Mouse (Mus musculus): ENCODE data around the gene H2al1c. TPM values are rescaled to one million over a fixed set of nuclear protein-coding genes. Genes with fewer than 3 reads are reported as not detected.
"Not testable (repeated sequence)": the region's sequence is repeated elsewhere in the genome, so short reads cannot be mapped to it uniquely, and the experiment has no call there.

Gene H2al1c
- polyA plus RNA-seq, 1 experiment from 2014 or later: not detected

- H3K4me1 ChIP-seq (ENCODE audit: control insufficient read depth, insufficient read depth, low read length); DNase-seq (ENCODE audit: low spot score); ATAC-seq (ENCODE audit: insufficient read depth, low FRiP score, low TSS enrichment); H3K4me2 ChIP-seq (ENCODE audit: low read depth); H3K9me3 ChIP-seq (ENCODE audit: control insufficient read depth, low read length); H3K27ac ChIP-seq (ENCODE audit: low read depth, low read length); H3K9ac ChIP-seq (ENCODE audit: low read length); H3K27me3 ChIP-seq (ENCODE audit: control insufficient read depth, insufficient read depth, low read length); H3K36me3 ChIP-seq (ENCODE audit: control insufficient read depth, insufficient read depth, low read length); H3K4me3 ChIP-seq (ENCODE audit: low read depth, low read length): not testable (repeated sequence)
- WGBS: no CpG with 5 or more reads among the region's 3 CpGs
Measured at GRCm38 (mm10) chrX:11298957-11299356, 6.5 kb upstream of the H2al1c start, which contains the start of gene H2al1a. Gene H2al1a, plus strand, starts transcription at chrX:11299257.

- H3K27ac ChIP-seq (ENCODE audit: low read depth, low read length); H3K9ac ChIP-seq (ENCODE audit: low read length); ATAC-seq (ENCODE audit: insufficient read depth, low FRiP score, low TSS enrichment); H3K4me2 ChIP-seq (ENCODE audit: low read depth); H3K27me3 ChIP-seq (ENCODE audit: control insufficient read depth, insufficient read depth, low read length); H3K4me1 ChIP-seq (ENCODE audit: control insufficient read depth, insufficient read depth, low read length); DNase-seq (ENCODE audit: low spot score); H3K4me3 ChIP-seq (ENCODE audit: low read depth, low read length); H3K36me3 ChIP-seq (ENCODE audit: control insufficient read depth, insufficient read depth, low read length); H3K9me3 ChIP-seq (ENCODE audit: control insufficient read depth, low read length): not testable (repeated sequence)
- WGBS: 88% methylated on average over 1 of the region's 3 CpGs
Measured at GRCm38 (mm10) chrX:11302132-11302531, 3.3 kb upstream of the H2al1c start, which contains the start of gene H2al1b. Gene H2al1b, plus strand, starts transcription at chrX:11302432.

GRCm38 (mm10) chrX:11308524-11308923 is 3.1 kb downstream of the H2al1c start, which contains the start of gene H2al1d:
Gene H2al1d, plus strand, starts transcription at chrX:11308824.
- H3K4me3 ChIP-seq (ENCODE audit: low read depth, low read length); H3K36me3 ChIP-seq (ENCODE audit: control insufficient read depth, insufficient read depth, low read length); H3K9ac ChIP-seq (ENCODE audit: low read length); H3K27ac ChIP-seq (ENCODE audit: low read depth, low read length); H3K9me3 ChIP-seq (ENCODE audit: control insufficient read depth, low read length); ATAC-seq (ENCODE audit: insufficient read depth, low FRiP score, low TSS enrichment); H3K27me3 ChIP-seq (ENCODE audit: control insufficient read depth, insufficient read depth, low read length); H3K4me2 ChIP-seq (ENCODE audit: low read depth); DNase-seq (ENCODE audit: low spot score); H3K4me1 ChIP-seq (ENCODE audit: control insufficient read depth, insufficient read depth, low read length): not testable (repeated sequence)
- WGBS: no CpG with 5 or more reads among the region's 6 CpGs

- H3K27me3 ChIP-seq (ENCODE audit: control insufficient read depth, insufficient read depth, low read length); DNase-seq (ENCODE audit: low spot score); H3K4me2 ChIP-seq (ENCODE audit: low read depth); H3K36me3 ChIP-seq (ENCODE audit: control insufficient read depth, insufficient read depth, low read length); ATAC-seq (ENCODE audit: insufficient read depth, low FRiP score, low TSS enrichment); H3K4me3 ChIP-seq (ENCODE audit: low read depth, low read length); H3K4me1 ChIP-seq (ENCODE audit: control insufficient read depth, insufficient read depth, low read length); H3K27ac ChIP-seq (ENCODE audit: low read depth, low read length); H3K9ac ChIP-seq (ENCODE audit: low read length); H3K9me3 ChIP-seq (ENCODE audit: control insufficient read depth, low read length): not testable (repeated sequence)
- no CpG with 5 or more reads among the region's 3 CpGs for WGBS
Measured at GRCm38 (mm10) chrX:11311634-11312033, 6.2 kb downstream of the H2al1c start, which contains the start of gene H2al1e. Gene H2al1e, plus strand, starts transcription at chrX:11311934.

- not testable (repeated sequence) for H3K4me1 ChIP-seq (ENCODE audit: control insufficient read depth, insufficient read depth, low read length); H3K27me3 ChIP-seq (ENCODE audit: control insufficient read depth, insufficient read depth, low read length); ATAC-seq (ENCODE audit: insufficient read depth, low FRiP score, low TSS enrichment); H3K9me3 ChIP-seq (ENCODE audit: control insufficient read depth, low read length); H3K27ac ChIP-seq (ENCODE audit: low read depth, low read length); H3K4me2 ChIP-seq (ENCODE audit: low read depth); H3K36me3 ChIP-seq (ENCODE audit: control insufficient read depth, insufficient read depth, low read length); H3K4me3 ChIP-seq (ENCODE audit: low read depth, low read length); DNase-seq (ENCODE audit: low spot score); H3K9ac ChIP-seq (ENCODE audit: low read length)
- WGBS: no CpG with 5 or more reads among the region's 6 CpGs
Measured at GRCm38 (mm10) chrX:11314858-11315257, 9.4 kb downstream of the H2al1c start, which contains the start of gene H2al1f. Gene H2al1f, plus strand, starts transcription at chrX:11315158.

GRCm38 (mm10) chrX:11317956-11318355 is 12.5 kb downstream of the H2al1c start, which contains the start of gene H2al1g:
Gene H2al1g, plus strand, starts transcription at chrX:11318256.
- not testable (repeated sequence) for H3K9ac ChIP-seq (ENCODE audit: low read length); DNase-seq (ENCODE audit: low spot score); H3K36me3 ChIP-seq (ENCODE audit: control insufficient read depth, insufficient read depth, low read length); H3K4me3 ChIP-seq (ENCODE audit: low read depth, low read length); H3K9me3 ChIP-seq (ENCODE audit: control insufficient read depth, low read length); H3K27ac ChIP-seq (ENCODE audit: low read depth, low read length); ATAC-seq (ENCODE audit: insufficient read depth, low FRiP score, low TSS enrichment); H3K4me2 ChIP-seq (ENCODE audit: low read depth); H3K27me3 ChIP-seq (ENCODE audit: control insufficient read depth, insufficient read depth, low read length); H3K4me1 ChIP-seq (ENCODE audit: control insufficient read depth, insufficient read depth, low read length)
- no CpG with 5 or more reads among the region's 3 CpGs for WGBS

- not testable (repeated sequence) for H3K27ac ChIP-seq (ENCODE audit: low read depth, low read length); H3K9ac ChIP-seq (ENCODE audit: low read length); DNase-seq (ENCODE audit: low spot score); ATAC-seq (ENCODE audit: insufficient read depth, low FRiP score, low TSS enrichment); H3K4me2 ChIP-seq (ENCODE audit: low read depth); H3K9me3 ChIP-seq (ENCODE audit: control insufficient read depth, low read length); H3K27me3 ChIP-seq (ENCODE audit: control insufficient read depth, insufficient read depth, low read length); H3K4me3 ChIP-seq (ENCODE audit: low read depth, low read length); H3K36me3 ChIP-seq (ENCODE audit: control insufficient read depth, insufficient read depth, low read length); H3K4me1 ChIP-seq (ENCODE audit: control insufficient read depth, insufficient read depth, low read length)
- no CpG with 5 or more reads among the region's 6 CpGs for WGBS
Measured at GRCm38 (mm10) chrX:11321192-11321591, 15.7 kb downstream of the H2al1c start, which contains the start of gene H2al1h. Gene H2al1h, plus strand, starts transcription at chrX:11321492.

- DNase-seq (ENCODE audit: low spot score); H3K9ac ChIP-seq (ENCODE audit: low read length); H3K27me3 ChIP-seq (ENCODE audit: control insufficient read depth, insufficient read depth, low read length); H3K27ac ChIP-seq (ENCODE audit: low read depth, low read length); H3K9me3 ChIP-seq (ENCODE audit: control insufficient read depth, low read length); ATAC-seq (ENCODE audit: insufficient read depth, low FRiP score, low TSS enrichment); H3K4me1 ChIP-seq (ENCODE audit: control insufficient read depth, insufficient read depth, low read length); H3K36me3 ChIP-seq (ENCODE audit: control insufficient read depth, insufficient read depth, low read length); H3K4me2 ChIP-seq (ENCODE audit: low read depth); H3K4me3 ChIP-seq (ENCODE audit: low read depth, low read length): not testable (repeated sequence)
- 100% methylated on average over 1 of the region's 5 CpGs for WGBS
Measured at GRCm38 (mm10) chrX:11324359-11324758, 18.9 kb downstream of the H2al1c start, which contains the start of gene H2al1i. Gene H2al1i, plus strand, starts transcription at chrX:11324659.

- H3K9me3 ChIP-seq (ENCODE audit: control insufficient read depth, low read length); H3K27me3 ChIP-seq (ENCODE audit: control insufficient read depth, insufficient read depth, low read length); ATAC-seq (ENCODE audit: insufficient read depth, low FRiP score, low TSS enrichment); H3K4me3 ChIP-seq (ENCODE audit: low read depth, low read length); H3K4me1 ChIP-seq (ENCODE audit: control insufficient read depth, insufficient read depth, low read length); H3K4me2 ChIP-seq (ENCODE audit: low read depth); DNase-seq (ENCODE audit: low spot score); H3K36me3 ChIP-seq (ENCODE audit: control insufficient read depth, insufficient read depth, low read length); H3K9ac ChIP-seq (ENCODE audit: low read length); H3K27ac ChIP-seq (ENCODE audit: low read depth, low read length): not testable (repeated sequence)
- 87% methylated on average over 2 of the region's 2 CpGs for WGBS
Measured at GRCm38 (mm10) chrX:11327522-11327921, 22.1 kb downstream of the H2al1c start, which contains the start of gene H2al1j. Gene H2al1j, plus strand, starts transcription at chrX:11327822.
